Mouse (Mus musculus): Measurements from ENCODE around the gene Fut7. TPM values are rescaled to one million over a fixed set of nuclear protein-coding genes. Genes with fewer than 3 reads are reported as not detected.

Fut7 gene
- polyA plus RNA-seq, 1 experiment from 2014 or later = 0.27 TPM

- TF ChIP-seq CTCF (IDR thresholded peaks at IDR 0.05; ENCODE audit: low read depth) = no peak
- H3K9ac ChIP-seq (ENCODE audit: low read depth, low read length) = no peak overlapping the region
- no peaks in the 10 kb centered on the region for H3K9me3 ChIP-seq (ENCODE audit: control insufficient read depth)
- no peak overlapping the region for H3K4me2 ChIP-seq (replicated peaks; ENCODE audit: low read depth)
- H3K4me3 ChIP-seq (ENCODE audit: low read depth, low read length) = no peak overlapping the region
- H3K27ac ChIP-seq (ENCODE audit: low read depth, low read length) = no peak overlapping the region
- no peaks in the 10 kb centered on the region for H3K36me3 ChIP-seq (ENCODE audit: control insufficient read depth, insufficient read depth)
- ATAC-seq = no peak
- WGBS = 69% methylated on average over 14 of the region's 14 CpGs
- H3K27me3 ChIP-seq (replicated peaks; ENCODE audit: control insufficient read depth, insufficient read depth, low read length) = no peaks in the 10 kb centered on the region
- 0 out of 2 replicates have a peak, but pooled peaks cover 3% of the 10 kb centered on the region for H3K4me1 ChIP-seq (replicated peaks; ENCODE audit: control insufficient read depth, insufficient read depth, low read length)
These were observed 44.7 kb downstream of the Fut7 start for GRCm38 (mm10) chr2:25467606-25468303.

GRCm38 (mm10) chr2:25468962-25469915, 46.2 kb downstream of the Fut7 start:
- H3K27me3 ChIP-seq (replicated peaks; ENCODE audit: control insufficient read depth, insufficient read depth, low read length) = no peaks in the 10 kb centered on the region
- H3K9me3 ChIP-seq (ENCODE audit: control insufficient read depth) = no peaks in the 10 kb centered on the region
- H3K36me3 ChIP-seq (ENCODE audit: control insufficient read depth, insufficient read depth) = no peaks in the 10 kb centered on the region
- no peak overlapping the region for H3K27ac ChIP-seq (ENCODE audit: low read depth, low read length)
- no peak overlapping the region for H3K9ac ChIP-seq (ENCODE audit: low read depth, low read length)
- H3K4me3 ChIP-seq (ENCODE audit: low read depth, low read length) = no peak overlapping the region
- WGBS = 76% methylated on average over 10 of the region's 10 CpGs
- H3K4me1 ChIP-seq (replicated peaks; ENCODE audit: control insufficient read depth, insufficient read depth, low read length) = 0 out of 2 replicates have a peak, but pooled peaks cover 3% of the 10 kb centered on the region
- no peak for ATAC-seq
- no peak overlapping the region for H3K4me2 ChIP-seq (replicated peaks; ENCODE audit: low read depth)
- TF ChIP-seq CTCF (IDR thresholded peaks at IDR 0.05; ENCODE audit: low read depth) = no peak

- Histone ChIP-seq H3K4me1 (replicated peaks; ENCODE audit: control insufficient read depth, insufficient read depth, low read length) (0 out of 2 replicates have a peak, but pooled peaks cover 3% of the 10 kb centered on the region), H3K9ac (ENCODE audit: low read depth, low read length) (no peak within 1 kb of the TSS), H3K4me2 (replicated peaks; ENCODE audit: low read depth) (no peak within 1 kb of the TSS), H3K36me3 (ENCODE audit: control insufficient read depth, insufficient read depth) (no peaks in the 10 kb centered on the region), H3K4me3 (ENCODE audit: low read depth, low read length) (no peak within 1 kb of the TSS), H3K27ac (ENCODE audit: low read depth, low read length) (no peak within 1 kb of the TSS), H3K27me3 (replicated peaks; ENCODE audit: control insufficient read depth, insufficient read depth, low read length) (no peaks in the 10 kb centered on the region), H3K9me3 (ENCODE audit: control insufficient read depth) (no peaks in the 10 kb centered on the region)
- no peak for TF ChIP-seq CTCF (IDR thresholded peaks at IDR 0.05; ENCODE audit: low read depth)
- 63% methylated on average over 6 of the region's 6 CpGs for WGBS
- no peak for ATAC-seq
These were observed 46.9 kb downstream of the Fut7 start, which contains the start of gene Ptgds for GRCm38 (mm10) chr2:25469969-25470368. Gene Ptgds (minus strand): TSS chr2:25470046.

GRCm38 (mm10) chr2:25472550-25472949, 49.5 kb downstream of the Fut7 start:
- Histone ChIP-seq H3K4me2 (replicated peaks; ENCODE audit: low read depth) (no peak overlapping the region), H3K36me3 (ENCODE audit: control insufficient read depth, insufficient read depth) (no peaks in the 10 kb centered on the region), H3K9me3 (ENCODE audit: control insufficient read depth) (no peaks in the 10 kb centered on the region), H3K4me1 (replicated peaks; ENCODE audit: control insufficient read depth, insufficient read depth, low read length) (0 out of 2 replicates have a peak, but pooled peaks cover 3% of the 10 kb centered on the region), H3K4me3 (ENCODE audit: low read depth, low read length) (no peak overlapping the region), H3K27me3 (replicated peaks; ENCODE audit: control insufficient read depth, insufficient read depth, low read length) (no peaks in the 10 kb centered on the region), H3K27ac (ENCODE audit: low read depth, low read length) (no peak overlapping the region), H3K9ac (ENCODE audit: low read depth, low read length) (no peak overlapping the region)
- WGBS = 78% methylated on average over 2 of the region's 2 CpGs
- no peak for ATAC-seq
- TF ChIP-seq CTCF (IDR thresholded peaks at IDR 0.05; ENCODE audit: low read depth) = no peak

Small RNA genes within 50 kb of the gene (microRNA-seq; reads per million reads assigned to microRNA genes)
- gene Mir3087 = not detected

Other genes starting within 250 kb of the Fut7 start
- 15.9 and 16.5 TPM in 2 replicates for gene Nrarp, start 242.5 kb upstream of the Fut7 start, polyA plus RNA-seq (2015; fragmentation: Nextera tagmentation; extraction: Ambion mirVana)
- 12.0 and 12.6 TPM in 2 replicates for gene Tor4a, start 226.4 kb upstream of the Fut7 start, polyA plus RNA-seq (2015; fragmentation: Nextera tagmentation; extraction: Ambion mirVana)
- gene Nelfb, start 211.8 kb upstream of the Fut7 start, polyA plus RNA-seq (2015; fragmentation: Nextera tagmentation; extraction: Ambion mirVana) = 41.4 and 45.6 TPM in 2 replicates
- gene Stpg3, start 208.6 kb upstream of the Fut7 start, polyA plus RNA-seq (2015; fragmentation: Nextera tagmentation; extraction: Ambion mirVana) = not detected in 2 replicates
- 0.78 and 1.4 TPM in 2 replicates for gene Fam166a, start 204.5 kb upstream of the Fut7 start, polyA plus RNA-seq (2015; fragmentation: Nextera tagmentation; extraction: Ambion mirVana)
- gene Tubb4b, start 198.6 kb upstream of the Fut7 start, polyA plus RNA-seq (2015; fragmentation: Nextera tagmentation; extraction: Ambion mirVana) = 453 and 466 TPM in 2 replicates
- 34.0 and 37.6 TPM in 2 replicates for gene Slc34a3, start 188.9 kb upstream of the Fut7 start, polyA plus RNA-seq (2015; fragmentation: Nextera tagmentation; extraction: Ambion mirVana)
- gene Rnf224, start 186.5 kb upstream of the Fut7 start, polyA plus RNA-seq (2015; fragmentation: Nextera tagmentation; extraction: Ambion mirVana) = 0.09 and 0.25 TPM in 2 replicates
- gene Rnf208, start 181.0 kb upstream of the Fut7 start, polyA plus RNA-seq (2015; fragmentation: Nextera tagmentation; extraction: Ambion mirVana) = 51.9 and 59.4 TPM in 2 replicates
- gene Cysrt1, start 180.8 kb upstream of the Fut7 start, polyA plus RNA-seq (2015; fragmentation: Nextera tagmentation; extraction: Ambion mirVana) = 16.5 and 20.7 TPM in 2 replicates
- 10.4 and 12.3 TPM in 2 replicates for gene AL732309.1, start 176.4 kb upstream of the Fut7 start, polyA plus RNA-seq (2015; fragmentation: Nextera tagmentation; extraction: Ambion mirVana)
- gene Tmem203, start 167.8 kb upstream of the Fut7 start, polyA plus RNA-seq (2015; fragmentation: Nextera tagmentation; extraction: Ambion mirVana) = 40.3 and 44.9 TPM in 2 replicates
- 62.0 and 68.3 TPM in 2 replicates for gene Tprn, start 160.6 kb upstream of the Fut7 start, polyA plus RNA-seq (2015; fragmentation: Nextera tagmentation; extraction: Ambion mirVana)
- 105 and 108 TPM in 2 replicates for gene Ssna1, start 150.8 kb upstream of the Fut7 start, polyA plus RNA-seq (2015; fragmentation: Nextera tagmentation; extraction: Ambion mirVana)
- gene Anapc2, start 150.8 kb upstream of the Fut7 start, polyA plus RNA-seq (2015; fragmentation: Nextera tagmentation; extraction: Ambion mirVana) = 41.6 and 43.4 TPM in 2 replicates
- not detected in 2 replicates for gene Tmem210, start 135.1 kb upstream of the Fut7 start, polyA plus RNA-seq (2015; fragmentation: Nextera tagmentation; extraction: Ambion mirVana)
- gene Lrrc26, start 133.4 kb upstream of the Fut7 start, polyA plus RNA-seq (2015; fragmentation: Nextera tagmentation; extraction: Ambion mirVana) = 5.5 and 6.6 TPM in 2 replicates
- 0.78 and 0.90 TPM in 2 replicates for gene Grin1, start 104.1 kb upstream of the Fut7 start, polyA plus RNA-seq (2015; fragmentation: Nextera tagmentation; extraction: Ambion mirVana)
- 44.7 and 50.2 TPM in 2 replicates for gene Man1b1, start 90.9 kb upstream of the Fut7 start, polyA plus RNA-seq (2015; fragmentation: Nextera tagmentation; extraction: Ambion mirVana)
- 120 and 129 TPM in 2 replicates for gene Dpp7, start 66.9 kb upstream of the Fut7 start, polyA plus RNA-seq (2015; fragmentation: Nextera tagmentation; extraction: Ambion mirVana)
- gene Uap1l1, start 57.6 kb upstream of the Fut7 start, polyA plus RNA-seq (2015; fragmentation: Nextera tagmentation; extraction: Ambion mirVana) = 668 and 708 TPM in 2 replicates
- 112 and 129 TPM in 2 replicates for gene Sapcd2, start 50.9 kb upstream of the Fut7 start, polyA plus RNA-seq (2015; fragmentation: Nextera tagmentation; extraction: Ambion mirVana)
- gene Entpd2, start 27.4 kb upstream of the Fut7 start, polyA plus RNA-seq (2015; fragmentation: Nextera tagmentation; extraction: Ambion mirVana) = 33.9 and 38.1 TPM in 2 replicates
- 49.2 and 52.3 TPM in 2 replicates for gene Npdc1, start 23.9 kb upstream of the Fut7 start, polyA plus RNA-seq (2015; fragmentation: Nextera tagmentation; extraction: Ambion mirVana)
- 1.1 and 1.3 TPM in 2 replicates for gene Abca2, start 5.4 kb downstream of the Fut7 start, polyA plus RNA-seq (2015; fragmentation: Nextera tagmentation; extraction: Ambion mirVana)
- gene Clic3, start 33.6 kb downstream of the Fut7 start, polyA plus RNA-seq (2015; fragmentation: Nextera tagmentation; extraction: Ambion mirVana) = 2.0 and 2.8 TPM in 2 replicates
- 41.2 and 46.2 TPM in 2 replicates for gene Paxx, start 37.8 kb downstream of the Fut7 start, polyA plus RNA-seq (2015; fragmentation: Nextera tagmentation; extraction: Ambion mirVana)
- 1.2 and 2.2 TPM in 2 replicates for gene Ptgds, start 46.8 kb downstream of the Fut7 start, polyA plus RNA-seq (2015; fragmentation: Nextera tagmentation; extraction: Ambion mirVana)
- 0.40 and 0.51 TPM in 2 replicates for gene Lcn12, start 70.6 kb downstream of the Fut7 start, polyA plus RNA-seq (2015; fragmentation: Nextera tagmentation; extraction: Ambion mirVana)
- gene Fbxw5, start 77.5 kb downstream of the Fut7 start, polyA plus RNA-seq (2015; fragmentation: Nextera tagmentation; extraction: Ambion mirVana) = 38.5 and 40.2 TPM in 2 replicates
- gene C8g, start 78.5 kb downstream of the Fut7 start, polyA plus RNA-seq (2015; fragmentation: Nextera tagmentation; extraction: Ambion mirVana) = 48.5 and 49.3 TPM in 2 replicates
- 16.4 and 18.7 TPM in 2 replicates for gene Traf2, start 123.7 kb downstream of the Fut7 start, polyA plus RNA-seq (2015; fragmentation: Nextera tagmentation; extraction: Ambion mirVana)
- 481 and 496 TPM in 2 replicates for gene Edf1, start 134.6 kb downstream of the Fut7 start, polyA plus RNA-seq (2015; fragmentation: Nextera tagmentation; extraction: Ambion mirVana)
- 588 and 718 TPM in 2 replicates for gene Mamdc4, start 151.6 kb downstream of the Fut7 start, polyA plus RNA-seq (2015; fragmentation: Nextera tagmentation; extraction: Ambion mirVana)
- 116 TPM in 2 replicates for gene Phpt1, start 152.0 kb downstream of the Fut7 start, polyA plus RNA-seq (2015; fragmentation: Nextera tagmentation; extraction: Ambion mirVana)
- gene Ajm1, start 158.5 kb downstream of the Fut7 start, polyA plus RNA-seq (2015; fragmentation: Nextera tagmentation; extraction: Ambion mirVana) = 0.68 and 0.78 TPM in 2 replicates
- gene Rabl6, start 185.3 kb downstream of the Fut7 start, polyA plus RNA-seq (2015; fragmentation: Nextera tagmentation; extraction: Ambion mirVana) = 26.8 and 26.9 TPM in 2 replicates
- gene Ccdc183, start 194.4 kb downstream of the Fut7 start, polyA plus RNA-seq (2015; fragmentation: Nextera tagmentation; extraction: Ambion mirVana) = 0.09 and 0.16 TPM in 2 replicates
- gene Tmem141, start 198.7 kb downstream of the Fut7 start, polyA plus RNA-seq (2015; fragmentation: Nextera tagmentation; extraction: Ambion mirVana) = 23.0 and 25.6 TPM in 2 replicates
- gene Fcna, start 204.8 kb downstream of the Fut7 start, polyA plus RNA-seq (2015; fragmentation: Nextera tagmentation; extraction: Ambion mirVana) = 4.1 and 4.7 TPM in 2 replicates
- gene Lcn8, start 229.9 kb downstream of the Fut7 start, polyA plus RNA-seq (2015; fragmentation: Nextera tagmentation; extraction: Ambion mirVana) = not detected in 2 replicates
- not detected in 2 replicates for gene Lcn5, start 234.7 kb downstream of the Fut7 start, polyA plus RNA-seq (2015; fragmentation: Nextera tagmentation; extraction: Ambion mirVana)